Mouse (Mus musculus) hindbrain, embryonic 16.5 days (tissue): ENCODE measurements around the gene Cnot6l. TPM values are rescaled to one million over a fixed set of nuclear protein-coding genes. Genes with fewer than 3 reads are reported as not detected.
A peak's percentile ranks its signal among the peaks of the same experiment; 100 is the strongest.

ENCODE experiments used
- ATAC-seq: fragments of 200-750 bp; cut with Nextera tagmentation; 2 replicates; pipeline ENCODE4 v1.8.0; 2017; ENCODE audit warnings: moderate TSS enrichment, moderate library complexity
- H3K27ac ChIP-seq: fragments of 300-500 bp; sonication (generic); 2 replicates; pipeline ENCODE4 v1.5.1; 2014; ENCODE audit warnings: low read depth, mild to moderate bottlenecking, control low read depth, low read length, moderate library complexity
- H3K27me3 ChIP-seq: fragments of 300-500 bp; sonication (generic); replicated peaks from 2 replicates; pipeline ENCODE4 v1.6.1; 2014; ENCODE audit warnings: low read length; ENCODE audit not compliant: control insufficient read depth, insufficient read depth
- H3K36me3 ChIP-seq: fragments of 300-500 bp; sonication (generic); 2 replicates; pipeline ENCODE4 v1.6.1; 2014; ENCODE audit warnings: mild to moderate bottlenecking, low read length, moderate library complexity, mixed read lengths; ENCODE audit not compliant: control insufficient read depth, insufficient read depth
- H3K4me1 ChIP-seq: fragments of 300-500 bp; sonication (generic); 2 replicates; pipeline ENCODE4 v1.6.1; 2014; ENCODE audit warnings: low read depth, low read length; ENCODE audit not compliant: control insufficient read depth, insufficient read depth
- H3K4me2 ChIP-seq: fragments of 300-500 bp; sonication (generic); 2 replicates; pipeline ENCODE4 v1.6.1; 2014; ENCODE audit warnings: mild to moderate bottlenecking, low read length, control low read depth, moderate library complexity
- H3K4me3 ChIP-seq: fragments of 300-500 bp; sonication (generic); 2 replicates; pipeline ENCODE4 v1.5.1; 2014; ENCODE audit warnings: mild to moderate bottlenecking, low read length, control low read depth, moderate library complexity
- H3K9ac ChIP-seq: fragments of 300-500 bp; sonication (generic); 2 replicates; pipeline ENCODE4 v1.6.1; 2014; ENCODE audit warnings: low read depth, mild to moderate bottlenecking, control low read depth, low read length, moderate library complexity
- H3K9me3 ChIP-seq: fragments of 300-500 bp; sonication (generic); 2 replicates; pipeline ENCODE4 v1.6.1; 2014; ENCODE audit warnings: mild to moderate bottlenecking, low read length, moderate library complexity; ENCODE audit not compliant: control insufficient read depth
- WGBS: fragments of 180-500 bp; shearing (Covaris S2); extraction: QIAGEN DNeasy Blood & Tissue Kit; methylation state at CpG from one replicate; pipeline ENCODE4 v1.1.7; 2014; 5-methylcytosine and 5-hydroxymethylcytosine counted together
- polyA plus RNA-seq: library from polyadenylated mRNA; unstranded; fragments of >200 nt; fragmentation: Nextera tagmentation; extraction: Ambion mirVana; gene quantifications from 2 replicates; pipeline ENCODE4 v1.2.1, GENCODE M21; 2015

Gene Cnot6l
- polyA plus RNA-seq: 11.8 and 12.4 TPM in 2 replicates

DNA sequence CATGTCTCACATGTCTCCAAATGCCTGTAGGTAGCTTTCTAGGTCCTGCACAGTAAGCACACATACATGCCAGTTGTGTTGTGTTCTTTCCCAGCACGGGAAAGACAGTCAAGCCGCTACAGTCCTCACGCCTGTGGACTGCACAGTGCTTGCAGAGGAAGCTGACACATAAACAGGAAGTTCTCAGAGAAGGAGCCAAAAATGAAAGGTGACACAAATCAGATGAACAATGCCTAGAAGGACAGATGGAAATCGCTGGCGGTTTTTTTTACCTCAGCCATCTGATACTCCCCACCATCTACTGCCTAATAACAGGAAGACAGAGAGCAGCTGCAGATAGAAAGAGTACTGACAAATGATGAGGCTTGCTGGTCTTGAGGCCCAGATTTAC is at the start of gene Cnot6l:
Gene Cnot6l, minus strand, starts transcription at position 151 of the 391 bp plus-strand sequence.
- no peak for ATAC-seq
- peak within 1 kb of the TSS; percentile 99 for H3K27ac ChIP-seq
- H3K27me3 ChIP-seq: no peaks in the 10 kb centered on the region
- H3K4me3 ChIP-seq: peak within 1 kb of the TSS; percentile 97
- no peaks in the 10 kb centered on the region; the same call in 1 of the 2 replicates for H3K9me3 ChIP-seq
- peak within 1 kb of the TSS; percentile 100 for H3K9ac ChIP-seq
- no peaks in the 10 kb centered on the region for H3K36me3 ChIP-seq
- peaks cover 7% of the 10 kb centered on the region for H3K4me1 ChIP-seq
- 47% methylated on average over 5 of the region's 5 CpGs for WGBS
- H3K4me2 ChIP-seq: peak within 1 kb of the TSS; percentile 69

DNA sequence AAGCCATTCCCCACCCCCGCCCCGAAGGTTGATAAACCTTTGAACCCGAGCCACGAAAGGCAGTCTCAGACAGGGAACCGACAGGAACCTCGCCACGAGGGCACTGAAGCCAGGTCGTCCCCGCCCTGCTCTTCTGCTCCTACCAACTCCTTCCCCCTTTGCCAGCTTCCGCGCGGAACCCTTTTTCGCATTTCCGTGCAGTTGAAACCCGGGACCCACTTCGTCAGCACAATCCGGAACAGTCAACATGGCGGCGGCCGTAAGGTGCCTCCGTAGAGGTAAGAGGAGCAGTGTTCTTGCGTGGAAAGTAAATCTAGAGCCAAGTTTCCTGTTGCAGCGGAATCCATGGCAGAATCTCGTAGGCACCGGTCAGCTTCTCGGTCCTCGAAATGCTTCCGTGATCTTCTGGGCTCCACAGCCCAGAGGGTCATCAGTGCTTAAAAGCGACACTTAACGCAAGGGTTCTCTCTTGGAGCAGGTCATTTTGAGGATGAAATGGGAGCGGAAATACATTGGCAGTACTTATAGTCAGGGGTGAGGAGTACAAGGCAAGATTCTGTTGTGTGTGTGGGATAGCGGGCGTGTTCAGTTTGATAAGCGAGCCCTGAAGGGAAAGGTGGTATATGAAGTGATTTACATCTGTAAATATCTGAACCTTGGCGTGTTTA is 46.1 kb upstream of the Cnot6l start:
- Histone ChIP-seq H3K27me3 (no peaks in the 10 kb centered on the region), H3K4me1 (peaks cover 11% of the 10 kb centered on the region), H3K4me3 (peak overlapping the region; percentile 69), H3K36me3 (peaks cover 2% of the 10 kb centered on the region; the same call in 1 of the 2 replicates), H3K27ac (peak overlapping the region; percentile 65), H3K4me2 (peak overlapping the region; percentile 80), H3K9me3 (no peaks in the 10 kb centered on the region), H3K9ac (peak overlapping the region; percentile 70)
- WGBS: under 1% methylated on average over 35 of the region's 35 CpGs
- peak; percentile 97 for ATAC-seq

DNA sequence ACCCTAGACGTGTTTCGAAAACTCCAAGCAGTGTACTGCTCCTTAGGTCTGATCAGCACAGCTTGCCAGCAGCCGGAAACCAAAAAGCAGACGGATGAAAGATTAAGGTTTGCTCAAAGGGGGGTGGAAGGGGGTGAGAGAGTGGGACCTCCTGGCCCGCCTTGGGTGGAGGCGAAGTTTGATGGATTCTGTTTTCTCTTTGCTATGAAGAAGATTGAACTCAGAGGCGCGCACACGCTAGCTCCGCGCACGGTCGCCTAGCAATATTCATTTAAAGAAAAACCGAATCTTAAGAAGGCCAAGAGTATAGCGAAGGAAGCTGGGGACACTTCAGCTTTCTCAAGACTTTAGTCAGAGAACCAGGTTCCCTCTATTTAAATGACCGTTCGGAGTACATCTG is 45.5 kb upstream of the Cnot6l start, which contains the start of gene Mrpl1:
Gene Mrpl1, plus strand, starts transcription at position 35 of the 400 bp plus-strand sequence.
- peak within 1 kb of the TSS; percentile 80 for H3K4me2 ChIP-seq
- H3K9ac ChIP-seq: peak within 1 kb of the TSS; percentile 70
- H3K27me3 ChIP-seq: no peaks in the 10 kb centered on the region
- no peaks in the 10 kb centered on the region for H3K36me3 ChIP-seq
- peak; percentile 67 for ATAC-seq
- WGBS: 2% methylated on average over 17 of the region's 17 CpGs
- peak within 1 kb of the TSS; percentile 69 for H3K4me3 ChIP-seq
- H3K9me3 ChIP-seq: no peaks in the 10 kb centered on the region
- peak within 1 kb of the TSS; percentile 65 for H3K27ac ChIP-seq
- peaks cover 11% of the 10 kb centered on the region for H3K4me1 ChIP-seq

DNA sequence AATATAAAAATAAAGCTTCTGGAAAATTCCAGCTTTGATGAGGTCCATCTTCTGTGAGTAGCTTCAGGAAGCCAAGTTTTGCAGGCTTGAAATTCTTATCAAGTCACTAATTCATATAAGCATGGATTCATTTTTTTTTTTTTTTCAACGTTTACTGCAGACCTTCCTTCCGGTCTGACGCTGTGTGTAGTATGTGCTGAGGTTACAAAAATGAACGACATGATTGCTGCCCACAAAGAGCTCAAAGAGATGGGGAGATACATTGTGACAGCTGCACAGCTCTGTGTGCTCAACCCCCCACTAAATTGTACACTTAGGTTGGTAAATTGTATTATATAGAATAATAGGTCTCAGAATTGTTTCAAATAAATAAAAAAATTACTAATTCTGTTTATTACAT is 44.6 kb upstream of the Cnot6l start:
- WGBS: 59% methylated on average over 4 of the region's 4 CpGs
- no peak overlapping the region for H3K9ac ChIP-seq
- no peak overlapping the region for H3K4me3 ChIP-seq
- no peak for ATAC-seq
- no peak overlapping the region for H3K27ac ChIP-seq
- H3K4me2 ChIP-seq: no peak overlapping the region
- no peaks in the 10 kb centered on the region for H3K27me3 ChIP-seq
- no peaks in the 10 kb centered on the region for H3K9me3 ChIP-seq
- no peaks in the 10 kb centered on the region for H3K36me3 ChIP-seq
- H3K4me1 ChIP-seq: peaks cover 11% of the 10 kb centered on the region

DNA sequence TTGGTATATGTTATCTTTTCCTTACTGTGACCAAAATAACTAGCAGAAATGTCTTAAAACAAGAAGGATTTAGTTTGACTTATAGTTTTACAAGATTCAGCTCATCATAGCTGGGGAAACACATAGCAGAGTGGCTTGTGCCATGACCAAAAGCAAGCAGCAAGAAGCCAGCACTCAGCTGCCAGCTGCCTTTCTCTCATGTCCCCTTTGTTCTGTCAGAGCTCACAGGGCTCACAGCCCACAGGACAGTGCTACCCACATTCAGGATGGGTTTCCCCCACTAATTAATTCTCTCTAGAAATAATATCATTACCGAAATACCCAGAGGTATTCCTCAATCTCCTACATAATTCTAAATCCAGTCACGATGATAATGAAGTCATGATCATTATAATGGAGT is 43.6 kb upstream of the Cnot6l start:
- 63% methylated on average over 2 of the region's 2 CpGs for WGBS
- H3K4me2 ChIP-seq: no peak overlapping the region
- H3K9ac ChIP-seq: no peak overlapping the region
- H3K27me3 ChIP-seq: no peaks in the 10 kb centered on the region
- no peak overlapping the region for H3K27ac ChIP-seq
- H3K4me3 ChIP-seq: no peak overlapping the region
- H3K36me3 ChIP-seq: no peaks in the 10 kb centered on the region
- no peak for ATAC-seq
- peaks cover 11% of the 10 kb centered on the region for H3K4me1 ChIP-seq
- H3K9me3 ChIP-seq: no peaks in the 10 kb centered on the region

DNA sequence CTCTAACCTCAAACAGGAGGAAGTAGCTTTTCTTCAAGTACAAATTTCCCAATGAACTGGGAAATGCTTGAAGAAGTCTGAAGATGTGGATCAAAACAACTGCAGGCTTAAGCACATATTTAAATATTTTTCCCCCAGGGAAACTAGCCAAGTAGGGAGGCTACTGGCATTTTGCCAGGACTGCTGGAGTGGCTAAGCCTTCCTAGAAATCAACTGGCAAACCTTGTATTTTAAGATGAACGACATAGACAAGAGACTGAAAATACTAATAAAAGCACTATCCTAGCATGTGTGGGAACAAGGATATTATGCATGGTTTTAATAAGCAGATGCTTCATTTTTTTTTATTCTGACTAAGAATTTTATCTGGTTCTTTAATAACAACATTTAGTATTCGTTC is 42.9 kb upstream of the Cnot6l start:
- Histone ChIP-seq H3K9ac (no peak overlapping the region), H3K36me3 (no peaks in the 10 kb centered on the region), H3K4me1 (peaks cover 11% of the 10 kb centered on the region), H3K4me3 (no peak overlapping the region), H3K27me3 (no peaks in the 10 kb centered on the region), H3K4me2 (no peak overlapping the region), H3K27ac (no peak overlapping the region), H3K9me3 (no peaks in the 10 kb centered on the region)
- WGBS: 41% methylated on average over 2 of the region's 2 CpGs
- no peak for ATAC-seq

DNA sequence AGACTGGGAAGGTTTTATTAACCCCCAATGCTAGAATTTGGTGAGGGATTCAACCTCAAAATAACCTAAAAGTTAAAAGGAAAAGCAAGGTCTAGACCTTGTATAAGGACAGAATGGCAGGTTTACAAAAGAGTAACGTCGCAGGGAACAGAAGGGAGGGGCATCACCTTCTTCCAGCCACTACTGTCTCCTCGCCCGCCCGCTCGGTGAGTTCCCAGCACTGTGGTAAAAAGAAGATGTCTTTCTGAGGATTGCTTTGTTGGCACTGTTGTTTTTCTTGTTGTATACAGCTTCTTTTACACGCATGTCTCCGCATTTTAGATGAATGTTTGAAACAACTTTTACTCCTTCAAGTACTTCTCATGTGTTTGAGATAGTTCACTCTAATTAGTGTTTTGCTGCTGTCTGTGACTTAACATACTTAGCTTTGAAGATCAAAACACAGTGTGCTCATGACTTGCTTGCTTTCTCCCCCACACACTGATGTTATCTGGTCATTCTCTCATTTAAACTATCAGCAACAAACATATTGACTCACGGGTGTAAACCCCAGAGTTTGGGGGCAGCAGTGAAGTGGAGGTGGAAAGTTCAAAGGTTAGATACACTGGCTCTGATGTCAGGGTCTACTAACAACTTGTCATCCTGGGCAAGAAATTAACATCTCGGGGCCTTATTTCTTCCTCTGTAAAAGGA is 37.6 kb upstream of the Cnot6l start:
- Histone ChIP-seq H3K9ac (no peak overlapping the region), H3K4me3 (no peak overlapping the region), H3K4me1 (no peaks in the 10 kb centered on the region; the same call in 1 of the 2 replicates), H3K9me3 (no peaks in the 10 kb centered on the region), H3K27ac (no peak overlapping the region), H3K4me2 (no peak overlapping the region), H3K36me3 (no peaks in the 10 kb centered on the region), H3K27me3 (no peaks in the 10 kb centered on the region)
- ATAC-seq: no peak
- 78% methylated on average over 10 of the region's 10 CpGs for WGBS

DNA sequence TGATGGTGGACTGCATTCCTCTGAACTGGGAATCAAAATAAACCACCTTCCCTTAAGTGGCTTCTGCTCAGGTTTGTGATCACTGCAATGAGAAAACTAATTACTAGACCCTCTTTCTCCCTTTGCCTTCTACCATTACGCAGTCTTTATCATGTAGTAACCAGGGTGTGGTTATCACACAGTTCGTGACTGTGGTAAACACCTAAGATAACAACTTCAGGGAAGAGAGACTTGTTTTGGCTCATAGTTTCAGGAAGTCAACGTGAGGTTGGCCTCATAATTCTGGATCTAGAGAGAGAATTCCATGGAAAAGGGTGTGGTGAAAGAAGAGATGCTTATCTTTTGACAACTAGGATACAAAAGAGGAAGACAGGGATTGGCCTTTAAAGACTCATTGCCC is 36.3 kb upstream of the Cnot6l start:
- H3K9me3 ChIP-seq: no peaks in the 10 kb centered on the region
- no peaks in the 10 kb centered on the region for H3K4me1 ChIP-seq
- no peak overlapping the region for H3K4me3 ChIP-seq
- H3K9ac ChIP-seq: no peak overlapping the region
- H3K36me3 ChIP-seq: no peaks in the 10 kb centered on the region
- H3K27ac ChIP-seq: no peak overlapping the region
- H3K4me2 ChIP-seq: no peak overlapping the region
- no peaks in the 10 kb centered on the region for H3K27me3 ChIP-seq
- 80% methylated on average over 3 of the region's 3 CpGs for WGBS
- no peak for ATAC-seq

DNA sequence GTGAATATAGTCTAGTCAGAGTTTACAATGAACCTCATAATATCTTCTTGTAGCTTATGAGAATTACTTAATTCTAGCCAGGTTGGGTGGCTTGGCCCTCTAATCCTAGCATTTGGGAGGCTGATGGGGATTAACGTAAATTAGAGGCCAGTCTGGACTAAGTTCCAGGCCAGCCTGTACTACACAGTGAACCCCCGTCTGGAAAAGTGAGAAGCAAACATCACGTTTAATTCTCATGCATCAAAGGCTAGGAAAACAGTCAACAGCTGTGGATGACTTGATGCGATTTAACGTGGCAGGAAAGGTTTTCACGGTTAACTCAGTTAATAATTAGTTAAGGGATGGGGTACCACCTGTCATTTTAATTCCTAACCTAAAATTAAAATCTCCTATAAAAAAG is 34.3 kb upstream of the Cnot6l start:
- Histone ChIP-seq H3K27ac (no peak overlapping the region), H3K9ac (no peak overlapping the region), H3K9me3 (no peaks in the 10 kb centered on the region), H3K4me1 (no peaks in the 10 kb centered on the region), H3K4me2 (no peak overlapping the region), H3K27me3 (no peaks in the 10 kb centered on the region), H3K36me3 (no peaks in the 10 kb centered on the region), H3K4me3 (no peak overlapping the region)
- ATAC-seq: no peak
- 69% methylated on average over 6 of the region's 6 CpGs for WGBS
